Mouse (Mus musculus): ENCODE data around the gene Gm5426.
A peak's percentile ranks its signal among the peaks of the same experiment; 100 is the strongest.
"Not testable (repeated sequence)": the region's sequence is repeated elsewhere in the genome, so short reads cannot be mapped to it uniquely, and the experiment has no call there.

Gm5426 gene

GRCm38 (mm10) chr10:96136451-96136850 lies at the start of gene Gm5426:
Gene Gm5426, plus strand, starts transcription at chr10:96136603.
- DNase-seq (ENCODE audit: low spot score): not testable (repeated sequence)

GRCm38 (mm10) chr10:96089744-96090143 lies 46.7 kb upstream of the Gm5426 start:
- no peak for DNase-seq (ENCODE audit: low spot score)

GRCm38 (mm10) chr10:96090388-96090787 lies 46.0 kb upstream of the Gm5426 start:
- DNase-seq (ENCODE audit: low spot score): no peak

GRCm38 (mm10) chr10:96093890-96094531 lies 42.4 kb upstream of the Gm5426 start:
- no peak for DNase-seq (ENCODE audit: low spot score)

GRCm38 (mm10) chr10:96094559-96094958 lies 41.8 kb upstream of the Gm5426 start:
- DNase-seq (ENCODE audit: low spot score): no peak

GRCm38 (mm10) chr10:96096730-96097129 lies 39.7 kb upstream of the Gm5426 start:
- no peak for DNase-seq (ENCODE audit: low spot score)

GRCm38 (mm10) chr10:96101035-96101434 lies 35.4 kb upstream of the Gm5426 start:
- DNase-seq (ENCODE audit: low spot score): no peak

- no peak for DNase-seq (ENCODE audit: low spot score)
Measured at GRCm38 (mm10) chr10:96104158-96104557, 32.2 kb upstream of the Gm5426 start.

GRCm38 (mm10) chr10:96104624-96105023 lies 31.8 kb upstream of the Gm5426 start:
- DNase-seq (ENCODE audit: low spot score): no peak

- no peak for DNase-seq (ENCODE audit: low spot score)
Measured at GRCm38 (mm10) chr10:96105124-96105523, 31.3 kb upstream of the Gm5426 start.

GRCm38 (mm10) chr10:96106972-96107720 lies 29.3 kb upstream of the Gm5426 start:
- no peak for DNase-seq (ENCODE audit: low spot score)

GRCm38 (mm10) chr10:96107825-96108224 lies 28.6 kb upstream of the Gm5426 start:
- no peak for DNase-seq (ENCODE audit: low spot score)

GRCm38 (mm10) chr10:96115325-96115724 lies 21.1 kb upstream of the Gm5426 start:
- DNase-seq (ENCODE audit: low spot score): no peak

- no peak for DNase-seq (ENCODE audit: low spot score)
Measured at GRCm38 (mm10) chr10:96120821-96121220, 15.6 kb upstream of the Gm5426 start.

GRCm38 (mm10) chr10:96121249-96122010 lies 15.0 kb upstream of the Gm5426 start:
- no peak for DNase-seq (ENCODE audit: low spot score)

GRCm38 (mm10) chr10:96123885-96124284 lies 12.5 kb upstream of the Gm5426 start:
- DNase-seq (ENCODE audit: low spot score): no peak

GRCm38 (mm10) chr10:96124290-96124689 lies 12.1 kb upstream of the Gm5426 start:
- DNase-seq (ENCODE audit: low spot score): no peak

- no peak for DNase-seq (ENCODE audit: low spot score)
Measured at GRCm38 (mm10) chr10:96125771-96126454, 10.5 kb upstream of the Gm5426 start.

GRCm38 (mm10) chr10:96129213-96129612 lies 7.2 kb upstream of the Gm5426 start:
- no peak for DNase-seq (ENCODE audit: low spot score)

- no peak for DNase-seq (ENCODE audit: low spot score)
Measured at GRCm38 (mm10) chr10:96130406-96130805, 6.0 kb upstream of the Gm5426 start.

GRCm38 (mm10) chr10:96131112-96131511 lies 5.3 kb upstream of the Gm5426 start:
- DNase-seq (ENCODE audit: low spot score): no peak

- DNase-seq (ENCODE audit: low spot score): peak; percentile 9
Measured at GRCm38 (mm10) chr10:96132161-96132560, 4.2 kb upstream of the Gm5426 start.
